Mouse (Mus musculus) limb, embryonic 15.5 days (tissue): ENCODE results near the gene Fam102a. TPM values are rescaled to one million over a fixed set of nuclear protein-coding genes. Genes with fewer than 3 reads are reported as not detected.

Source experiments
- ATAC-seq: fragments of 200-750 bp; cut with Nextera tagmentation; 2 replicates; pipeline ENCODE4 v1.8.0; 2017; ENCODE audit warnings: low read depth, moderate TSS enrichment; ENCODE audit not compliant: insufficient number of reproducible peaks, low FRiP score, low TSS enrichment
- H3K27ac ChIP-seq: fragments of 300-500 bp; sonication (generic); 2 replicates; pipeline ENCODE4 v1.5.1; 2015; ENCODE audit warnings: moderate library complexity, mild to moderate bottlenecking, inconsistent platforms
- H3K27me3 ChIP-seq: fragments of 300-500 bp; sonication (generic); 2 replicates; pipeline ENCODE4 v1.6.1; 2015; ENCODE audit warnings: inconsistent platforms
- H3K36me3 ChIP-seq: fragments of 300-500 bp; sonication (generic); 2 replicates; pipeline ENCODE4 v1.6.1; 2015; ENCODE audit warnings: inconsistent platforms
- H3K4me1 ChIP-seq: fragments of 300-500 bp; sonication (generic); 2 replicates; pipeline ENCODE4 v1.6.1; 2015; ENCODE audit warnings: inconsistent platforms
- H3K4me2 ChIP-seq: fragments of 300-500 bp; sonication (generic); 2 replicates; pipeline ENCODE4 v1.6.1; 2015; ENCODE audit warnings: mild to moderate bottlenecking, inconsistent platforms
- H3K4me3 ChIP-seq: fragments of 300-500 bp; sonication (generic); 2 replicates; pipeline ENCODE4 v1.5.1; 2015; ENCODE audit warnings: mild to moderate bottlenecking, inconsistent platforms
- H3K9ac ChIP-seq: fragments of 300-500 bp; sonication (generic); 2 replicates; pipeline ENCODE4 v1.6.1; 2015; ENCODE audit warnings: inconsistent platforms
- H3K9me3 ChIP-seq: fragments of 300-500 bp; sonication (generic); 2 replicates; pipeline ENCODE4 v1.6.1; 2016; ENCODE audit warnings: inconsistent platforms
- WGBS: fragments of 180-500 bp; shearing (Covaris S2); methylation state at CpG from one replicate; pipeline ENCODE4 v1.1.7; 2015; 5-methylcytosine and 5-hydroxymethylcytosine counted together
- polyA plus RNA-seq: library from polyadenylated mRNA; unstranded; fragments of >200 nt; fragmentation: Nextera tagmentation; extraction: Ambion mirVana; gene quantifications from 2 replicates; pipeline ENCODE4 v1.2.1, GENCODE M21; 2015

The Fam102a gene
- polyA plus RNA-seq, 1 experiment from 2014 or later = 17.3 TPM

- Histone ChIP-seq H3K4me3 (peak overlapping the region; percentile 74), H3K9ac (peak overlapping the region; percentile 73), H3K27ac (peak overlapping the region; percentile 75), H3K27me3 (no peaks in the 10 kb centered on the region), H3K36me3 (no peaks in the 10 kb centered on the region), H3K4me1 (peaks cover 56% of the 10 kb centered on the region), H3K9me3 (no peaks in the 10 kb centered on the region), H3K4me2 (peak overlapping the region; percentile 86)
- peak; percentile 81 for ATAC-seq
- WGBS = 12% methylated on average over 51 of the region's 55 CpGs
These were observed 71.3 kb downstream of the Fam102a start for GRCm38 (mm10) chr2:32606161-32607142.

- WGBS = 6% methylated on average over 34 of the region's 34 CpGs
- H3K9ac ChIP-seq = peak overlapping the region; percentile 73
- ATAC-seq = peak; percentile 22; the same call in 1 of the 2 replicates
- no peaks in the 10 kb centered on the region for H3K27me3 ChIP-seq
- peak overlapping the region; percentile 86 for H3K4me2 ChIP-seq
- peaks cover 48% of the 10 kb centered on the region for H3K4me1 ChIP-seq
- H3K9me3 ChIP-seq = no peaks in the 10 kb centered on the region
- peak overlapping the region; percentile 74 for H3K4me3 ChIP-seq
- no peaks in the 10 kb centered on the region; the same call in 1 of the 2 replicates for H3K36me3 ChIP-seq
- peak overlapping the region; percentile 75 for H3K27ac ChIP-seq
These were observed 72.3 kb downstream of the Fam102a start for GRCm38 (mm10) chr2:32607262-32607947.

DNA sequence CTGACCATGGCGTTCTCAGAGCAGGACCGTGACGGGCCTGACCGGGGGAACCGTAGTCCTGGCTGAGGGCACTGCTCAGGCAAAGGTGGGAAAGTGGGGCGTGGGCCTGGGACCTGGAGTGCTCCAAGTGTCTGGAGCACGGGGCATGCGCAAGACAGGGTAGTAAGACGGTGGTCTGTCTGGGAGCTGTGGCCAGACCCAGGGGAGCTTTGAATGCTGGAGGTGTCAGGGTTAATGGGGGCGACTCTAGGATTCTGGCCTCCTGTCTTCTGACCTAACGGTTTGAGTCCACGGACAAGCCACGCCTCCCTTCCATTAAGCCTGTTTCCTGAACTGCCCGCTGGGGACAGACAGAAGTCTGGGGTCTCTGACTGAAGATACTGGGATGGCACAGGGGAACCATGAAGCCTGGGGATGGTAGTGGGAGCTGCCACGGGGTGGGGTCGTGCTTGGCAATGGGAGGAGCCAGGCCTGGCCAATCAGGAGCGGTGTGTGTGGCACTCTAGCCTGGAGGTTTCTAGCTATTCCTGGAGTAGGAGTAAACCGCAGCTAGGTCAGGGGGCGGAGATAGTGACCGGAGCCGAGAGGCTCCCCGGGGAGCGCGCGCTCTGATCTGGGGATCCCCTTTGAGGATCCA, 73.1 kb downstream of the Fam102a start:
- no peak for ATAC-seq
- no peaks in the 10 kb centered on the region for H3K9me3 ChIP-seq
- WGBS = 7% methylated on average over 25 of the region's 25 CpGs
- no peaks in the 10 kb centered on the region; the same call in 1 of the 2 replicates for H3K36me3 ChIP-seq
- H3K4me1 ChIP-seq = peaks cover 47% of the 10 kb centered on the region
- H3K27me3 ChIP-seq = no peaks in the 10 kb centered on the region
- peak overlapping the region; percentile 86 for H3K4me2 ChIP-seq
- H3K9ac ChIP-seq = no peak overlapping the region
- peak overlapping the region; percentile 75 for H3K27ac ChIP-seq
- H3K4me3 ChIP-seq = peak overlapping the region; percentile 74

DNA sequence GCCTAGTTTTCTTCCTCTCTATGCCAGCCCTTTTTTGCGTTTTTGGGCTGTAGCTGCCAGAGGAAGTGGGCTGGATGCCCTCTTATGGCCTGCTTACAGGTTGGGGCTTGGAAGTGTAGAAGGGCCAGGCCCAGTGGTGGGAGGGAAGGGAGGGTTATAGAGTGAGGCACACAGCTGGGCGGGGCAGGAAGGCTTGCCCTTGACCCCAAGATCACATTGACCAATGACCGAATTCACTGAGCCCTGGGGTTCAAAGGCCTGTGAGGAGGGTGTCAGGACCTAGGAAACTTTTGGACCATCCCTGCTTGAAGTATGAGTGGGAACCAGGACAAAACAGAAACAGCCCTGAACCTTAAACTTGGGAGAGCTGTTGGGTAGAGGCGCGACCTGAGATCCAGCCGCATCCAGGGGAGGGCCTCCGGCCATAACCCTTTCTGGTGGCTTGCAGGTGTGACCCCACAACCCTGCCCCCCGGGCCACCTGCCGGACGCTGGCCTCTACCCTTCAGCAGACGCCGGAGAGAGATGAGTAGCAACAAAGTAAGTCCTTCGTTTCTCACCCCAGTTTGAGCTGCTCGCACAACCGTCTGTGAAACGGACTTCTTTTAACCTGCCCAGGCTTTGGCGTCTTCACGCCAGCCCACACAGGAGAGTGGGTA, 73.8 kb downstream of the Fam102a start:
- H3K9me3 ChIP-seq = no peaks in the 10 kb centered on the region
- no peak overlapping the region for H3K9ac ChIP-seq
- H3K27ac ChIP-seq = peak overlapping the region; percentile 75
- H3K27me3 ChIP-seq = no peaks in the 10 kb centered on the region
- peak overlapping the region; percentile 74 for H3K4me3 ChIP-seq
- WGBS = 47% methylated on average over 18 of the region's 18 CpGs
- no peak for ATAC-seq
- H3K4me2 ChIP-seq = peak overlapping the region; percentile 86
- H3K4me1 ChIP-seq = peaks cover 47% of the 10 kb centered on the region
- peaks cover 3% of the 10 kb centered on the region; the same call in 1 of the 2 replicates for H3K36me3 ChIP-seq

DNA sequence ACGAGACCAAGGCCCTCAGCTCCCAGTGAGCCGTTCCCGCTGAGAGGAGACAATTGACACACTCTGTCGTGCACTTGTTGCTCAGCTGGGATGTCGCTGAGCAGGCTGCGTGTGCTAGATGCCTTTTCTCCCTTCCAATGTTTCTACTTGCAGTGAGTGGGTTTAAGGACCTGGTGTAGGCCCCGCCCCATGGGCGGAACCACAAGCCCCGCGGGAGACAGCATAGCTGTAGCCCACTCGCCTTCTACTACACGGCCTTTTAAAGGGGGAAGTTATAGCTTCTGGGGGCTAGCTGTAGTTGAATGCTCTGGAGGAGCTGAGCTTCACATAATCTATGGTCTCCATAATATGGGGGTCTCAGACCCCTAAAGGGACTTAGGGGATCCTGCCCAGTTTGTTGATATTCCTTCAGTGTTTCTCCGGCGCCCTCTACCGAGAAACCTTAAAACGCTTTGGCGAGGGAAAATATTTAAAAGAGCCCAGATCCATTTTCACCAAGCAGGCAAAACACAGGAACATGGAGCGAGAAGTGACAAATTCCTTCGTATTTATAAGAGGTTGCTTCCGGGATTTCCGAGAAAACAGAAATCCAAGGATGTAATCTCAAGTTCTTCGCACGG, 75.6 kb downstream of the Fam102a start:
- peak overlapping the region; percentile 40 for H3K4me3 ChIP-seq
- H3K27me3 ChIP-seq = no peaks in the 10 kb centered on the region
- 0 out of 2 replicates have a peak overlapping the region, but pooled peaks have one; percentile 14 for H3K9ac ChIP-seq
- H3K4me2 ChIP-seq = peak overlapping the region; percentile 55
- WGBS = 16% methylated on average over 22 of the region's 23 CpGs
- ATAC-seq = no peak
- H3K27ac ChIP-seq = peak overlapping the region; percentile 28
- peaks cover 15% of the 10 kb centered on the region for H3K36me3 ChIP-seq
- no peaks in the 10 kb centered on the region for H3K9me3 ChIP-seq
- peaks cover 47% of the 10 kb centered on the region for H3K4me1 ChIP-seq

DNA sequence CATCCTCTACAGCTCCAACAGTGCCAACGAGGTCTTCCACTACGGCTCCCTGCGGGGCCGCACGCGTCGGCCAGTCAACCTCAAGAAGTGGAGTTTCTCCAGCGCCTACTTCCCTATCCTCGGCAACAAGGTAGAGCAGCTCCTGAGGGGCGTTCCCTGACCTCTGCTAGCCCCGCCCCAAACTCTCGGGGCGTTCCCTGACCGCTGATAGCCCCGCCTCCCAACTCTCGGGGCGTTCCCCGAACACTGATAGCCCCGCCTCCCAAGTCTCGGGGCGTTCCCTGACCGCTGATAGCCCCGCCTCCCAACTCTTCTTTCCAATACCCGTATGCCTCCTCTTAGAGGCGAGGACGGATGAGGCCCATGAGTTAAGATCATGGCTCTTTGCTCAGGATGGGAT, 77.1 kb downstream of the Fam102a start:
- H3K4me3 ChIP-seq = no peak overlapping the region
- H3K9me3 ChIP-seq = 0 out of 2 replicates have a peak, but pooled peaks cover under 1% of the 10 kb centered on the region
- H3K4me2 ChIP-seq = no peak overlapping the region
- no peak overlapping the region for H3K27ac ChIP-seq
- H3K9ac ChIP-seq = no peak overlapping the region
- H3K27me3 ChIP-seq = no peaks in the 10 kb centered on the region
- 69% methylated on average over 26 of the region's 26 CpGs for WGBS
- H3K4me1 ChIP-seq = peaks cover 38% of the 10 kb centered on the region
- ATAC-seq = no peak
- peaks cover 26% of the 10 kb centered on the region for H3K36me3 ChIP-seq

DNA sequence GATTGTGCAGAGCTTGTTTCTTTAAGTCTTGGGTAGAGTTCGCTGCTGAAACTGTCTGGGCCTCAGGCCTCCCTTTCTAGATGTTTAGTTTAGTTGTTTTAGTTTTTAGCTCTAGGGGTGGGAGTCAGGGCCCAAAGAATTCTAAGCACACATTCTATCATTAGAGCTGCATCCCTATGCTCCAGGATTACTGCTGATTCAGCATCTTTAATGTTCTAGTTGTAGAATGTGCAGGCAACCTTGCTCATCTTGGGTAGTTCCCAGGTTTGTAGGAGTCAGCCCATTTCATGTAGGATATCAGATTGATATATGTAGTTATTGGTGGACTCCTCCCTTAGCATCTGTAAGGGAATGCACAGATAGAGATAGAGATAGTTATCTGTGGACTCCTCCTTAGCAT, 82.0 kb downstream of the Fam102a start:
- 95% methylated on average over 1 of the region's 1 CpGs for WGBS

DNA sequence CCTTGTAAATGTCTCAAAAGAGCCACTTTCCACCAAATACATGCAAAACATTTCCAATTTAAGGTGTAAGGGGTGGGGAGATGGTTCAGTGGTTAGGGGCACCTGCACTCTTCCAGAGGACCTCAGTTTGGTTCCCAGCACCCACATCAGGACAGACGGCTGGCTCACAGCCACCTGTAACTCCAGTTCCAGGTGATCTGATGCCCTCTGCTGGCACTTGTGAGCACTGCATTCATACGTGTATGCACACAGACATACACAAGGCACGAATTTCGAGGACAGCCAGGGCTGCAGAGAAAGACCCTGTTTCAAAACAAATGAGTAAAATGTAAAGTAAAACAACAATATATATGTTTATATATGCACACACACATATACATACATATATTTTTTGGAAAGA, 82.5 kb downstream of the Fam102a start:
- Histone ChIP-seq H3K4me1 (peaks cover 31% of the 10 kb centered on the region), H3K9ac (no peak overlapping the region), H3K9me3 (0 out of 2 replicates have a peak, but pooled peaks cover 3% of the 10 kb centered on the region), H3K27ac (no peak overlapping the region), H3K27me3 (no peaks in the 10 kb centered on the region), H3K4me3 (no peak overlapping the region), H3K4me2 (no peak overlapping the region), H3K36me3 (peaks cover 43% of the 10 kb centered on the region)
- 94% methylated on average over 4 of the region's 4 CpGs for WGBS
- no peak for ATAC-seq

More for the DNA sequence above, 82.0 kb downstream of the Fam102a start:
- Histone ChIP-seq H3K36me3 (peaks cover 43% of the 10 kb centered on the region), H3K27ac (no peak overlapping the region), H3K4me2 (no peak overlapping the region), H3K9me3 (0 out of 2 replicates have a peak, but pooled peaks cover 3% of the 10 kb centered on the region), H3K4me3 (no peak overlapping the region), H3K4me1 (peaks cover 31% of the 10 kb centered on the region), H3K9ac (no peak overlapping the region), H3K27me3 (no peaks in the 10 kb centered on the region)
- no peak for ATAC-seq

DNA sequence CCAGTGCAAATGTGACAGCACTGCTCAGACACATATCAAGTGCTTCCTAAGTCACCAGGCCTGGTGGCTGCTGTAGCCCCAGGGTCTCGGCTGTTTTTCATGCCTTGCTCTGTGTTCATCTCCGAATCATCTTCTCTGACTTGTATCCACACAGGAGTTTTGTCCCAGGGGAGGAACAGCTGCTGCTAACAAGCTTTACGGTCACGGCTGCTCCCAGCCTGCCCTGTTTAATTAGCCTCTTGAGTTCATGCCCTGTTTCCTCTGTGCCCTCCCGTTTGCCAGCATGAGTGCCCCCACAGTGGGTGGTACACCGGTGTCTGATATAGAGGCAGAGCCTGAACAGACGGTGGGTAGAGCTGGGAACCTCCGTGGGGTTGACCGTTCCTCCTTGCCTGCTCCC, 82.9 kb downstream of the Fam102a start:
- no peak overlapping the region for H3K4me3 ChIP-seq
- H3K9ac ChIP-seq = no peak overlapping the region
- WGBS = 65% methylated on average over 9 of the region's 9 CpGs
- ATAC-seq = no peak
- H3K27ac ChIP-seq = no peak overlapping the region
- H3K9me3 ChIP-seq = 0 out of 2 replicates have a peak, but pooled peaks cover 3% of the 10 kb centered on the region
- no peaks in the 10 kb centered on the region for H3K27me3 ChIP-seq
- H3K4me1 ChIP-seq = peaks cover 31% of the 10 kb centered on the region
- peaks cover 43% of the 10 kb centered on the region for H3K36me3 ChIP-seq
- H3K4me2 ChIP-seq = no peak overlapping the region
